Mouse (Mus musculus): ENCODE measurements around the gene Gm10521. TPM values are rescaled to one million over a fixed set of nuclear protein-coding genes. Genes with fewer than 3 reads are reported as not detected.
"Not testable (repeated sequence)": the region's sequence is repeated elsewhere in the genome, so short reads cannot be mapped to it uniquely, and the experiment has no call there.

The Gm10521 gene
- polyA plus RNA-seq (2016; fragmentation: Nextera tagmentation; extraction: Ambion mirVana): not detected in 2 replicates

DNA sequence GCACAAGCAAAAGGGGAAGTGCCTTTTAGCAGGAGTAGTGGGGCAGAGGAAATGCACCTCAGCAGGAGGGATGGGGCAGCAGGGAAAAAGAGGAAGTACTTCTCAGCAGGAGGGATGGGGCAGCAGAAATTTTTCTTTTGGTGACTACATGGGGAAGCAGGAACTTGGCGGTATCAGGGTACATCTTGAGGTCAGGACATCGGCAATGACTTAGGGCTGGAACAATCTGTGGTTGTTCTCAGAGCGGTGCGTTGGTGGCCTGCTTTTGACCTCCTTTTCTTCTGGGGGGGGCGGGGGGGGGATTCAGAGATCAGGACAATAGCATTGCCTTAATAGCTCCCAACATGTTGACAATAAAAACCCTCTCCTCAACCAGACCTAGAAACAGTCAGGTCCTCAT lies at the start of gene Gm10521:
Gene Gm10521 (plus strand): TSS at position 301 of the 400 bp plus-strand sequence.
- not testable (repeated sequence) for DNase-seq (ENCODE audit: low spot score); H3K9me3 ChIP-seq (replicated peaks); H3K4me3 ChIP-seq; H3K27ac ChIP-seq; H3K36me3 ChIP-seq; H3K4me1 ChIP-seq; H3K27me3 ChIP-seq (ENCODE audit: low read depth, poor library complexity, severe bottlenecking)
- WGBS: 90% methylated on average over 5 of the region's 5 CpGs

DNA sequence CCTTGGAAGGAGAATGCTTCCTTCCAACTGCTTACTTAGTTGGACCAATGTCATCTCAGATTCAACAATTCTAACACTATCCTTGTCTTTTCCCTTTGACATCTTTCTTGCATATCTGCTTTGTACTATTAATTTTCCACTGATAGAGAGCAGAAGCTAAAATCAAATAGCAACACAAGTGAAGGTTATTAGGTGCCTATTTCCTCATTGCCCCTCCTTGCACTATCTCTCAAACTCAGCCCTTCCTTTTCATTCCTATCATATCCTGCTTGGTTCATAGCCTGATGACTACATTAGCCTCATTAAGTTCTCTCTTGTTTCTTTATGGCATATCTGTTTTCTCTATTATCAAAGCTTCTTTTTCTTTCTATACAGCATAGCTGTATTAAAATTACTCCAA lies 47.3 kb upstream of the Gm10521 start:
- Histone ChIP-seq H3K27me3 (ENCODE audit: low read depth, poor library complexity, severe bottlenecking) (no peaks in the 10 kb centered on the region), H3K36me3 (no peaks in the 10 kb centered on the region)

DNA sequence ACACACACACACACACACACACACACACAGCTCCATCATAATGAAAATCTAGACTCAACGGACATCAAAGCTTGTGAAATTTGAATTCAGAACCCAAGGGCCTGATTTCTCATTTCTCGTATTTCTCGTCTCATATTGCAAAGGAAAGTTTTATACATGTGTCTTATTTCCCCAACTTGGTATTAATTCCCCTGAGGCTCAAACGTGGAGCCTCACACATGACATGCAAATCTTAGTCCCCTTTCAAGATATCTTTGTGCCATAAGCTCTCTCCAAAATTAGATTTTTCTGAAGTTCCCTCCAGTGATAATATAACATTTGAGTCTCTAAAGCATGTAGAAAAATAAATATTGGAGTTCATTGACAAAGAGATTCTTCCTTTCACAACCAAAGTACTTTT lies 46.7 kb upstream of the Gm10521 start:
- Histone ChIP-seq H3K27me3 (ENCODE audit: low read depth, poor library complexity, severe bottlenecking) (no peaks in the 10 kb centered on the region), H3K9me3 (replicated peaks) (no peaks in the 10 kb centered on the region), H3K36me3 (no peaks in the 10 kb centered on the region), H3K4me3 (no peak overlapping the region), H3K27ac (no peak overlapping the region), H3K4me1 (no peaks in the 10 kb centered on the region)
- 90% methylated on average over 4 of the region's 4 CpGs for WGBS
- no peak for DNase-seq (ENCODE audit: low spot score)

More for the DNA sequence above, 47.3 kb upstream of the Gm10521 start:
- no peaks in the 10 kb centered on the region for H3K4me1 ChIP-seq
- H3K9me3 ChIP-seq (replicated peaks): no peaks in the 10 kb centered on the region
- DNase-seq (ENCODE audit: low spot score): no peak
- H3K4me3 ChIP-seq: no peak overlapping the region
- H3K27ac ChIP-seq: no peak overlapping the region

DNA sequence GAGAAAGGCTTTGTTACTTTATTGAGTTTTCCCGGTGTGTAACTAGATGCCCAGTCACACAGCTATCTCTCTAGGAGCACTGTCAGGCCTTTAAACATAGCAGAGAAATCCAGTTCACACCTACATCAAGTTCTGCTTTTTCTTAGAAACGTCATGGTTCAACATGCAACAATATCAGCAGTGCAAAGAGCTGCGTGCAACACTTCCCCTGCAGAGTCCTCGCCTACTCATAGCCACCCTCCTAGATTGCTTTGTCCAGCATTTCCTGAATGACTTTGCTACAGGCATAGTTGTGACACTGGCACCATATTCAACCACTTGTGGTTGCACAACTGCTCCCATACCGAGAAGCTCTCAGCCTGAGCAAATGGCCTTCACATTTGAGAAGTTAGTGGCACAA lies 46.0 kb upstream of the Gm10521 start:
- no peak for DNase-seq (ENCODE audit: low spot score)
- Histone ChIP-seq H3K9me3 (replicated peaks) (no peaks in the 10 kb centered on the region), H3K4me1 (no peaks in the 10 kb centered on the region), H3K27me3 (ENCODE audit: low read depth, poor library complexity, severe bottlenecking) (no peaks in the 10 kb centered on the region), H3K36me3 (no peaks in the 10 kb centered on the region), H3K27ac (no peak overlapping the region), H3K4me3 (no peak overlapping the region)
- WGBS: 88% methylated on average over 5 of the region's 5 CpGs

DNA sequence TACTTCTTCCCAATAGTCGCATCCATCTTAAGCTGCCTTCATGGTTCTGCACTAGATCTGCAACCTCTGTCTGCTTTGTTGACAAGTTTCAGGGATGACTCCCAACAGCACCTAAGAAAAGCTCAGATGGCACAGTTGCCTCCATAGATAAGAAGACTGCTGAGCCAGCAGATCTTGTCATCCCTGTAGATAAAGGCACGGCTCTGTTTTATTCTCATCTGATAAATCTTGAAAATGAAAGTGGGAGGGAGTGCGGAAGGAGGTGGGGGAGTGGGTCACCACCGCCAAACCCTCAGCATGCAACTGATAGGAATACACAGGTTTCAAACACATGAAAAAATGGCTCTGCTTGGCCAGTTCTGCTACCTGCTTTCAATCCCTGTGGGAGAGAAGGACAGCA lies 30.0 kb upstream of the Gm10521 start:
- Histone ChIP-seq H3K36me3 (no peaks in the 10 kb centered on the region), H3K27me3 (ENCODE audit: low read depth, poor library complexity, severe bottlenecking) (no peaks in the 10 kb centered on the region), H3K4me1 (no peaks in the 10 kb centered on the region), H3K4me3 (no peak overlapping the region), H3K9me3 (replicated peaks) (no peaks in the 10 kb centered on the region), H3K27ac (no peak overlapping the region)
- 91% methylated on average over 4 of the region's 4 CpGs for WGBS
- no peak for DNase-seq (ENCODE audit: low spot score)

DNA sequence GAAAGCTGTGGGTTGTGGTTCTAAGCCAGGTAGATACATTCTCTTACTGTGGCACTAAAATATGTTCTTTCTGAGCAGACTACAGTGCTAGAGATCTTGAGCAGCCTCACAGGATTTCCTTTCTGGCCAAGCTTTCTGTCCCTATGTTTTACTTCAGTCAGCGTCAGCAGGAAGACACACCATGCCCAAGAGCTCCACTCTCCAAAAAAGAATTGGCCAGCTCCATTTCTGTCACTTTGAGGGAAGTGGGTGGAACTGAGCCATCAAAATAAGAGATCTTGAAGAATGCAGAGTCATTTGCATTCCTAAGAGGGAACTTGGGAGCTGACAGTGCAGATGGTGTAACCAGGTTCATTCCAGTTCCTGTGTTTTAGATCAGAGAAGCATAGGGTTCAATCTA lies 8.5 kb upstream of the Gm10521 start:
- H3K27ac ChIP-seq: no peak overlapping the region
- H3K27me3 ChIP-seq (ENCODE audit: low read depth, poor library complexity, severe bottlenecking): no peaks in the 10 kb centered on the region
- H3K4me3 ChIP-seq: no peak overlapping the region
- DNase-seq (ENCODE audit: low spot score): no peak
- WGBS: 90% methylated on average over 1 of the region's 1 CpGs
- no peaks in the 10 kb centered on the region for H3K4me1 ChIP-seq
- H3K36me3 ChIP-seq: no peaks in the 10 kb centered on the region
- H3K9me3 ChIP-seq (replicated peaks): no peaks in the 10 kb centered on the region

DNA sequence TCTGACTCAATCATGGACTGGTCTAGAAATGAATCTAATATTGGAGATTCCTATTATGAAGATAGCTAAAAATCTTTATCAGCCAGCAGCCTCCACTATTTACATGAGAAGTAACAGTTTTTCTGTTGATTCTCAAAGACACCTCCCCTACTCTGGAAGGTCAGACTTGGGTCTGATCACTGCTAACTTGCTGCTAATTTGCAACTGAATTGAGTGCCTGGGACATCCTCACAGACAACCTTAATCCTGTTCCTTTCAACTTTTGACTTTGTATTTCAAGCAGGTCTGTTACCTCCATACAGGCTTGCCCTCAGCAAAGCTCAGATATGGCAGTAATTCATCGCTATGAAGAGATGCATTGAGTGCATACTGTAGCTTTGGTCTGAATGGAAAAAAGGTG lies 8.5 kb downstream of the Gm10521 start:
- WGBS: 67% methylated on average over 1 of the region's 1 CpGs
- Histone ChIP-seq H3K36me3 (no peaks in the 10 kb centered on the region), H3K27ac (no peak overlapping the region), H3K4me1 (no peaks in the 10 kb centered on the region), H3K9me3 (replicated peaks) (no peaks in the 10 kb centered on the region), H3K27me3 (ENCODE audit: low read depth, poor library complexity, severe bottlenecking) (no peaks in the 10 kb centered on the region), H3K4me3 (no peak overlapping the region)
- no peak for DNase-seq (ENCODE audit: low spot score)

DNA sequence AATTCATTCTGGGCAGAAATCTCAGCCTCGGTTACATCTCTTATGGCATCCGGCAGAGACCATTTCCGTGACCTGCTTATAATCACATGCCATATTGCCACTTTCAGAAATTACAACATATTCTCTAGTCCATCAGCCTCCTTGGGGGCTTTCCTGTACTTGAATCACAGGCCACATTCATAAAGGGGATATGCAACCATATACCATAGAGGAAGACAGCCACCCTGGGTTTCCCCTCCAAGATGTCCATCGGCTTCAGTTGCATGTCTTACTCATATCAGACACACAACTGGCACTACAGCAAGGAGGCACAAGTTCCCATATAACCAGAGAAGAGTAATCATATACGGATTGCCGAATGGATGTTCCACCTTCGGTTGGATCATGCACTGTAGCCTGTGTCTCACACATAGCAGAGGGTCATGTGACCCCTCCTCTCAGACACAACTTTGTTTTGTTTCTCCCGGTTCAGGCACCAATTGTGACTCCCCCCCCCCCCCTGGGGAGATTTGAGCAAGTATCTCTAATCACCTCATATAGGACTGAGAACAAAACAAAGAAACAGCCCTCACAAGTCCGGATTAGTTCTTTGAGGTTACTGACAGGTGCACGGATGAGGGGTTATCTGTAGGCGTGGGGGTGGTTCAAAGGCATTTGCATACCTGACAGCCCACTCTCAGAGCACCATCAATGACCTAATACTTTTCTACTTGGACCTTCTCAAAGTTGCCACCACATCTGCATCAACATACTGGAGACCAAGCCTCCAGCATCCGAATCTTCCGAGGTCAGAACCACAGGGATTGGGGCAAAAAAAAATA lies 20.4 kb downstream of the Gm10521 start:
- Histone ChIP-seq H3K9me3 (replicated peaks) (0 out of 2 replicates have a peak, but pooled peaks cover 2% of the 10 kb centered on the region), H3K36me3 (no peaks in the 10 kb centered on the region), H3K4me3 (no peak overlapping the region), H3K27me3 (ENCODE audit: low read depth, poor library complexity, severe bottlenecking) (no peaks in the 10 kb centered on the region), H3K27ac (no peak overlapping the region), H3K4me1 (no peaks in the 10 kb centered on the region)
- WGBS: 87% methylated on average over 13 of the region's 13 CpGs
- DNase-seq (ENCODE audit: low spot score): no peak

DNA sequence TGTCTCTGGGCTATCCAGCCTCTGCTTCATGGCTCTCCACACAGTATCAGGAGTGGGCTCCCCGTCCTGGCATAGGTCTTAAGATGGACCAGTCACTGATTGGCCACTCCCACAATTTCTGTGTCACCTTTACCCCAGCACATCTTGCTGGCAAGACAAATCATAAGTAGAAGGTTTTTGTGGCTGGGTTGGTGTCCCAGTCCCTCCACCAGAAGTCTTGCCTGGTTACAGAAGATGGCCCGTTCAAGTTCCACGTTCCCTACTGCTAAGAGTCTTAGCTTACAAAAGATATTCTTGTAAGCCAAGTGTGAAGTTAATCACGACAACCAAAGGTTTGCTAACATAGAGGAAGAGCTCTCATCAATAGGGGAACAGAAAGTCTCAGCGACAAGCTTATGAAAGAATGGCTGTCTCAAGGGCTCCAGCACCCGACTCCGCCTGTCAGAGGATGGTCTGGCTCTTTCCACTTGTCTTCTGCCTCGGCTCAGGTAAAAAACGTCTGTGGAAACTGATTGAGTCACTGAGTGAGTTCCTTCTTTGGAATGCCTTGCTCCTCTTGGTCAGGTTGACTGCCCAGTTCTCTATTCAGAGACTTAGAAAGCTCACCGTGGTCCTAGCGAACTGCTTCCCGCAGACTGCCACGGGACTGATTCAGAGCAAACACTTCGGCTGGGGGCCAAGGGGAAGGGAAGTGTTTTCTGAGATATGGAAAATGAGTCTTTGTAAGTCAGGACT lies 22.0 kb downstream of the Gm10521 start, which contains the start of gene Slamf6:
Gene Slamf6 (plus strand): TSS at position 211 of the 735 bp plus-strand sequence.
- Histone ChIP-seq H3K27me3 (ENCODE audit: low read depth, poor library complexity, severe bottlenecking) (no peaks in the 10 kb centered on the region), H3K4me3 (no peak within 1 kb of the TSS), H3K4me1 (no peaks in the 10 kb centered on the region), H3K27ac (no peak within 1 kb of the TSS), H3K36me3 (no peaks in the 10 kb centered on the region), H3K9me3 (replicated peaks) (no peaks in the 10 kb centered on the region)
- WGBS: 86% methylated on average over 14 of the region's 14 CpGs
- no peak for DNase-seq (ENCODE audit: low spot score)

DNA sequence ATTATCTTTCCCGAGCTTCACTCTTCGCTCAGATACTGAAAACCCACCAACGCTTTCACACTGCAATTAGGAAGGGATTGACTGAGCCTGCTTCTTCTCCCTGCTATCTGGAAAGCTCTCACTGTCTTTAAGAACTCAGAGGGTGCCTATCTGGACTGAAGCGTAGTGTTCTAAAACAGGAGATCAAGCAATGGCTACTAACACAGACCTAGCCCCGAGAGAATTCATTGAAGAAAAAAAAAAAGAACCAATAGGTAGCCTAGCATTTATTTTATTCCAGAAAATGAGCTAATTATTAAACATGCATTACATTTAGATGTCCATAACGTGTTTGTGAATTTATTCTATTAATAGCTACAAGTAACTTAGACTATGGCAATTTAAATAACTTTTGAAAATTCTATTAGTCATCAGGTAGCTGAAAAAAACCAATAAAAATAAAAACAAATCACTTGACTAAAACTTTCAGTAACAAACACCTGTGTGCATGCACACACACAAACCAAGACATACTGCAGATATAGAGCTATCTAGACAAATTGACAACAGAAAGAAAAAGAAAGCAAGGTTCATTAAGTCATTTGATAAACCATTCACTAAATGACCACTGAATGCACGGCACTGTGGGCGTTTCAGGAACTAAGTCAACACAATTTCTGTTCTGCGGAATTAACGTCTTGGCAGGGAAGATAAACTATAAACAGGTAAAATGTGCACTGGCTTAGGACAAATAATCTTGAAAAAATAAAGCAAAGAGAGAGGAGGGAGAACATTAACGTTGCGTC lies 22.9 kb downstream of the Gm10521 start:
- WGBS: 90% methylated on average over 12 of the region's 12 CpGs
- H3K9me3 ChIP-seq (replicated peaks): no peaks in the 10 kb centered on the region
- no peak for DNase-seq (ENCODE audit: low spot score)
- H3K27me3 ChIP-seq (ENCODE audit: low read depth, poor library complexity, severe bottlenecking): no peaks in the 10 kb centered on the region
- H3K4me3 ChIP-seq: no peak overlapping the region
- no peaks in the 10 kb centered on the region for H3K4me1 ChIP-seq
- H3K36me3 ChIP-seq: no peaks in the 10 kb centered on the region
- no peak overlapping the region for H3K27ac ChIP-seq

DNA sequence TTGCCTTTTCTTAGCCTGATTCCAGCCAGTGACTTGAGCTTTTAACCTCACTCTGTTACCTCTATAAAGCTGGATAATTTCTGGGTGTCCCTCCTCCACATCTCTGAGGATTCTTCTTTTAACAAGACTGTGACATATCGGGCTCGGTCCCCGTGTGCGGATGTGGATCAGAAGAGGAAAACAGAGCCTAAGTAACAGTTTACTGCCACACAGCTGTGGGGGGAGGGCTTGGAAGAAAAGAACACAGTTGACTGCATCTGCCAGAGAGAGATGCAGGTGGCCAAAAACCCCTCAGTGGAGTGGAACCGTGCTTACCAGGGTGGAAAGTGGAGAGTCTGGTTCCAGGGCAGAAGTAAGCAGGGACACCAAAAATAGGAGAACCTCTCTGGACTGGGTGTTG lies 23.7 kb downstream of the Gm10521 start:
- no peak overlapping the region for H3K4me3 ChIP-seq
- H3K36me3 ChIP-seq: no peaks in the 10 kb centered on the region
- no peaks in the 10 kb centered on the region for H3K27me3 ChIP-seq (ENCODE audit: low read depth, poor library complexity, severe bottlenecking)
- 92% methylated on average over 5 of the region's 5 CpGs for WGBS
- no peak for DNase-seq (ENCODE audit: low spot score)
- no peaks in the 10 kb centered on the region for H3K4me1 ChIP-seq
- no peaks in the 10 kb centered on the region for H3K9me3 ChIP-seq (replicated peaks)
- H3K27ac ChIP-seq: no peak overlapping the region

DNA sequence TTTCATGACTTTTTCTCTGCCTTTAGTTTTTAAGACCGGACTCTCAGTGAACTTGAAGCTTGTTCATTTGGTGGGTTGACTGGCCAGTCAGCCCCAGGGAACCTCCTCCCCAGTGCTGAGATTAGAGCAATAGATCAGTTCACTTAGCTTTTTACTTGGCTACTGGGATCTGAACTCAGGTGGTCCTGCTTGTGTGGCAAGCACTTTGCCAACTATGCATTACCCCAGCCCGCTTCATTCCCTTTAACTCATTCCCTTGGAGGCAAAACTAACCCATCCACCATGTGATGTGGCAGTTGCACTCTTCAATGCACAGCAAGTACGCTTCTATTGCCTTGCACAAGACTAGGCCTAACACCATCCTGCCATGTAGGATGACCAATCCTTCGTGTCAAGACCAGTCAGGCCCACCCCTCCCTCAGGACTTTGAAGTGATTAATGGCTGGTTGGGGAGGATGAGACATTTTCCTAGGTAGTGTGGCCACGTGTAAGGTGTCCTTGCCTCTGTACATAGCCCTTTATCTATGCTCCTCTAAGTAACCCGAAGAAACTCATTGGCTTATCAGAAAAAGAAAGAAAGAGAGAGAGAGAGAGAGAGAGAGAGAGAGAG lies 24.5 kb downstream of the Gm10521 start:
- DNase-seq (ENCODE audit: low spot score): no peak
- Histone ChIP-seq H3K27ac (no peak overlapping the region), H3K27me3 (ENCODE audit: low read depth, poor library complexity, severe bottlenecking) (no peaks in the 10 kb centered on the region), H3K36me3 (no peaks in the 10 kb centered on the region), H3K4me3 (no peak overlapping the region), H3K9me3 (replicated peaks) (no peaks in the 10 kb centered on the region), H3K4me1 (no peaks in the 10 kb centered on the region)
- 85% methylated on average over 6 of the region's 6 CpGs for WGBS

All from limb, embryonic 10.5 days (tissue).